Mouse (Mus musculus): ENCODE results near the gene Errfi1.

DNA sequence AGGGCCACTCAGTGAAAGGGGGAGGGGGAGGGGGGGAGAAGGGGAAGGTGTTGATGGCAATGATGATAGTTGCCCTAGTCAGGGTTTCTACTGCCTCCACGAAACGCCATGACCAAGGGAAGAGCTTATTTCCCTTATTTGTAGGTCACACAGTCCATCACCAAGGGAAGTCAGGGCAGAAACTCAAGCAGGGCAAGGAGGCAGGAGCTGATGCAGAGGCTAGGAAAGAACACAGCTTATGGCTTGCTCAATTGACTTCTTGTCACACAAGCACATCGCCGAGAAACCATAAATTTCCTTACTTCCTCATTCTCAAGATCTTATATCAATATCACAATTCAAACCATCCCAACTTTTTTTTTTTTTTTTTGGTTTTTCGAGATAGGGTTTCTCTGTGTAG lies 37.6 kb downstream of the Errfi1 start:
- TF ChIP-seq CTCF (conservative IDR thresholded peaks at IDR 0.05; ENCODE audit: insufficient read depth, insufficient read length, low read depth, low read length), result no peak
- no peak for TF ChIP-seq POLR2A (IDR thresholded peaks at IDR 0.05; ENCODE audit: low read depth, low read length)

Data from kidney, adult 2 months (tissue).